Mouse (Mus musculus): ENCODE results near the gene Tex2. TPM values are rescaled to one million over a fixed set of nuclear protein-coding genes. Genes with fewer than 3 reads are reported as not detected.

The Tex2 gene
- polyA plus RNA-seq, 1 experiment from 2014 or later = 29.5 TPM

GRCm38 (mm10) chr11:106574456-106574855 lies 38.8 kb downstream of the Tex2 start:
- 78% methylated on average over 9 of the region's 9 CpGs for WGBS
- no peak overlapping the region for H3K4me2 ChIP-seq (ENCODE audit: low read length)
- H3K4me1 ChIP-seq (ENCODE audit: control insufficient read depth, insufficient read depth, low read depth, low read length) = peaks cover 20% of the 10 kb centered on the region
- no peaks in the 10 kb centered on the region for H3K9me3 ChIP-seq (ENCODE audit: control insufficient read depth, low read length)
- H3K4me3 ChIP-seq (ENCODE audit: low read length) = no peak overlapping the region
- H3K27me3 ChIP-seq (replicated peaks; ENCODE audit: control insufficient read depth, insufficient read depth, low read length) = no peaks in the 10 kb centered on the region
- ATAC-seq = no peak
- H3K27ac ChIP-seq (ENCODE audit: low read depth, low read length) = no peak overlapping the region
- H3K9ac ChIP-seq (ENCODE audit: low read depth, low read length) = no peak overlapping the region
- no peaks in the 10 kb centered on the region for H3K36me3 ChIP-seq (ENCODE audit: control insufficient read depth, insufficient read depth, low read length)

DNA sequence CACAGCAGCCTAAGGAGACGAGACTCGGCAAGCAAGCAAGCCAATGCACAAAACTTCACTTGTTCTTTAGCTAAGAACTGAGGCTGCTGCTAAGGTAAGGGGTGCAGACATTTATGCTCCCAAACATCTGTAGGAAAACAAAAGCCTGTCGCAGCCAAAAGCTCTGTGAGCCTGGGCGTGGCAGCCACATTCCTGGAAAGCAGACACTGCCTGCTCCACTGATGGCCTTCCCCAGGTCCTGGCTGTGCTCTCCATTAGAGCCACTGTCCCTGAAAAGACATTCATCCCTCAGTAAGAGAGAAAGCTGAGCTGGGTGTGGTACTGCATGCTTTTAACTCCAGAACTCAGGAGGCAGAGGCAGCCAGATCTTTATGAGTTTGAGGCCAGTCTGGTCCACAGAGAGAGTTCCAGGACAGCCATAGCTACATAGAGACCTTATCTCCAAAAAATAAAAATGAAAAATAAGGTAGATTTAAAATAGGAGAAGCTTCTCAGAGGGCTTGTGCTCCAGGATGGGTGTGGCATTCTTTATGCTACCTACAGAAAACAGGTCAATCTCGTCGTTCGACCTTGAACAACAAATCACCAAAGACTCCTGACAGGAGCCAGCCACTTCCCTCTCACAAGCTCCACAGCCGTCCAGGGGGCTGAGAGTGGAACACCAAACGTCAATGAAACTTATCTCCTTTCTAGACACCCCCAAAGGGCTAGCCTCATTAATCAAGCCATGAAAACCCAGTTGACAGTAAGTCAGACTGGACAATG lies 39.6 kb downstream of the Tex2 start:
- H3K27ac ChIP-seq (ENCODE audit: low read depth, low read length) = no peak overlapping the region
- no peak for ATAC-seq

DNA sequence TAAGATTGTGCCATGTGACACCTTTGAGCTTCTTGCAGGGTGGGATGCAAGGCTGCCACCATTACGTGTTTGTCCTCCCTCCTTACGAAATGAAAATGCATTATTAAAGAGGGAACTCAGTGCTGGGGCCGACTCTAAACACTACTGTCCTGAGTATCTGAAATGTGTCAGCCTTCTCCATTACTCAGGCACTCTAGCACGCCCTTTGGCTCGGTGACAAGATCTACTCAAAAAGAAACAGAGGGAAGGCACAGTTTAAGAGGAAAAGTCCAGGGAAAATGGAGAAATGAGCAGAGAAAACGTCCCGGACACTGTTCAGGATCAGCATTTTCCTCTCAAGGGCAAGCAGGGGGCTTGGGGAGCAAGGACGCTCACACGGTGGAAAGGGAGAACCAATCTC lies 40.3 kb downstream of the Tex2 start:
- Histone ChIP-seq H3K27me3 (replicated peaks; ENCODE audit: control insufficient read depth, insufficient read depth, low read length) (no peaks in the 10 kb centered on the region), H3K9ac (ENCODE audit: low read depth, low read length) (no peak overlapping the region), H3K36me3 (ENCODE audit: control insufficient read depth, insufficient read depth, low read length) (no peaks in the 10 kb centered on the region), H3K9me3 (ENCODE audit: control insufficient read depth, low read length) (no peaks in the 10 kb centered on the region), H3K27ac (ENCODE audit: low read depth, low read length) (no peak overlapping the region), H3K4me3 (ENCODE audit: low read length) (no peak overlapping the region), H3K4me1 (ENCODE audit: control insufficient read depth, insufficient read depth, low read depth, low read length) (peaks cover 28% of the 10 kb centered on the region), H3K4me2 (ENCODE audit: low read length) (no peak overlapping the region)
- no peak for ATAC-seq
- WGBS = 68% methylated on average over 9 of the region's 9 CpGs

More for the DNA sequence above, 39.6 kb downstream of the Tex2 start:
- Histone ChIP-seq H3K9me3 (ENCODE audit: control insufficient read depth, low read length) (no peaks in the 10 kb centered on the region), H3K36me3 (ENCODE audit: control insufficient read depth, insufficient read depth, low read length) (no peaks in the 10 kb centered on the region), H3K4me1 (ENCODE audit: control insufficient read depth, insufficient read depth, low read depth, low read length) (peaks cover 25% of the 10 kb centered on the region), H3K4me3 (ENCODE audit: low read length) (no peak overlapping the region), H3K27me3 (replicated peaks; ENCODE audit: control insufficient read depth, insufficient read depth, low read length) (no peaks in the 10 kb centered on the region), H3K9ac (ENCODE audit: low read depth, low read length) (no peak overlapping the region), H3K4me2 (ENCODE audit: low read length) (no peak overlapping the region)
- WGBS = 66% methylated on average over 9 of the region's 9 CpGs

DNA sequence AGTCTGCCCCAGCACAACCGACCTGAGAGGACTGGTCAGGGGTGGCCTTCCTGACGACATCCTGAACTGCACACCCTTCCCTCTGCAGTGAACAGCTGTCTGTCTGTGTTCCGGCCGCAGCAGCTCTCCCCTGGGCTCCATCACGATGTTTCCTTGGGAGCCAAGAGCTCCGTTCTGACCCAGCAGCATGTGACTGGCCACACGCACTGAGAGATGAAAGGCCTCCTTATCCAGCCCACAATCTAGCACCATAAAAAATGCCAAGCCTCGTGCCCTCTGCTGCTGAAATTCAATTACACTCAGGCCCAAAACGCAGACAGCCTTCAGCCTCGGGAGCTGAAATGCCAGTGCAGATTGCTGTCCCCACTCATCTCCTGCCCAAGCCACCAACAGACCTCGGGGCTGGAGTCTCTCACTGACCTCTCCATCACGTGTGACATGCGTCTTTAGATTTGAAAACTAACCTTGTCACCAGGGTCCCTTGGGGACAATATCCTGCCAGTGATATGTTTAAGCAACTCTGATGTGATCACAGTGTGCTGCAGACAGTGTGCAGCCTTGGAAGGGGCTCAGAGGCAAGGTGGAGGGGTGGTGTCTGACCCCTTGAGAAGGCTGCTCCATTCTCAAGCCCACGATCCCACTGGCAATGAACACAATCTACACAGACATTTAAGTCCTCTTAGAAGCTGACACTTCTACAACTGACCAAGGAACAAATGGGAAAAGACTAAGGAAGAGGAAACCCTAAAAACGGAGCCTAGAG lies 41.0 kb downstream of the Tex2 start:
- Histone ChIP-seq H3K27me3 (replicated peaks; ENCODE audit: control insufficient read depth, insufficient read depth, low read length) (no peaks in the 10 kb centered on the region), H3K36me3 (ENCODE audit: control insufficient read depth, insufficient read depth, low read length) (peaks cover 2% of the 10 kb centered on the region; the same call in 1 of the 2 replicates), H3K4me3 (ENCODE audit: low read length) (no peak overlapping the region), H3K9me3 (ENCODE audit: control insufficient read depth, low read length) (no peaks in the 10 kb centered on the region), H3K9ac (ENCODE audit: low read depth, low read length) (no peak overlapping the region), H3K27ac (ENCODE audit: low read depth, low read length) (peak overlapping the region; percentile 20; the same call in 1 of the 2 replicates), H3K4me1 (ENCODE audit: control insufficient read depth, insufficient read depth, low read depth, low read length) (peaks cover 28% of the 10 kb centered on the region), H3K4me2 (ENCODE audit: low read length) (no peak overlapping the region)
- 41% methylated on average over 15 of the region's 15 CpGs for WGBS
- peak; percentile 61 for ATAC-seq

- 73% methylated on average over 11 of the region's 11 CpGs for WGBS
- Histone ChIP-seq H3K36me3 (ENCODE audit: control insufficient read depth, insufficient read depth, low read length) (peaks cover 8% of the 10 kb centered on the region), H3K4me2 (ENCODE audit: low read length) (no peak overlapping the region), H3K9ac (ENCODE audit: low read depth, low read length) (no peak overlapping the region), H3K27me3 (replicated peaks; ENCODE audit: control insufficient read depth, insufficient read depth, low read length) (no peaks in the 10 kb centered on the region), H3K4me3 (ENCODE audit: low read length) (no peak overlapping the region), H3K27ac (ENCODE audit: low read depth, low read length) (no peak overlapping the region), H3K4me1 (ENCODE audit: control insufficient read depth, insufficient read depth, low read depth, low read length) (peaks cover 28% of the 10 kb centered on the region), H3K9me3 (ENCODE audit: control insufficient read depth, low read length) (no peaks in the 10 kb centered on the region)
- ATAC-seq = no peak
Observed at GRCm38 (mm10) chr11:106571026-106571983, 41.9 kb downstream of the Tex2 start.

- ATAC-seq = no peak
- H3K9me3 ChIP-seq (ENCODE audit: control insufficient read depth, low read length) = no peaks in the 10 kb centered on the region
- H3K36me3 ChIP-seq (ENCODE audit: control insufficient read depth, insufficient read depth, low read length) = peaks cover 12% of the 10 kb centered on the region
- H3K4me3 ChIP-seq (ENCODE audit: low read length) = no peak overlapping the region
- H3K27me3 ChIP-seq (replicated peaks; ENCODE audit: control insufficient read depth, insufficient read depth, low read length) = no peaks in the 10 kb centered on the region
- WGBS = 66% methylated on average over 14 of the region's 14 CpGs
- H3K4me1 ChIP-seq (ENCODE audit: control insufficient read depth, insufficient read depth, low read depth, low read length) = peaks cover 28% of the 10 kb centered on the region
- H3K27ac ChIP-seq (ENCODE audit: low read depth, low read length) = no peak overlapping the region
- H3K9ac ChIP-seq (ENCODE audit: low read depth, low read length) = no peak overlapping the region
- H3K4me2 ChIP-seq (ENCODE audit: low read length) = no peak overlapping the region
Observed at GRCm38 (mm10) chr11:106568329-106568960, 44.8 kb downstream of the Tex2 start.

DNA sequence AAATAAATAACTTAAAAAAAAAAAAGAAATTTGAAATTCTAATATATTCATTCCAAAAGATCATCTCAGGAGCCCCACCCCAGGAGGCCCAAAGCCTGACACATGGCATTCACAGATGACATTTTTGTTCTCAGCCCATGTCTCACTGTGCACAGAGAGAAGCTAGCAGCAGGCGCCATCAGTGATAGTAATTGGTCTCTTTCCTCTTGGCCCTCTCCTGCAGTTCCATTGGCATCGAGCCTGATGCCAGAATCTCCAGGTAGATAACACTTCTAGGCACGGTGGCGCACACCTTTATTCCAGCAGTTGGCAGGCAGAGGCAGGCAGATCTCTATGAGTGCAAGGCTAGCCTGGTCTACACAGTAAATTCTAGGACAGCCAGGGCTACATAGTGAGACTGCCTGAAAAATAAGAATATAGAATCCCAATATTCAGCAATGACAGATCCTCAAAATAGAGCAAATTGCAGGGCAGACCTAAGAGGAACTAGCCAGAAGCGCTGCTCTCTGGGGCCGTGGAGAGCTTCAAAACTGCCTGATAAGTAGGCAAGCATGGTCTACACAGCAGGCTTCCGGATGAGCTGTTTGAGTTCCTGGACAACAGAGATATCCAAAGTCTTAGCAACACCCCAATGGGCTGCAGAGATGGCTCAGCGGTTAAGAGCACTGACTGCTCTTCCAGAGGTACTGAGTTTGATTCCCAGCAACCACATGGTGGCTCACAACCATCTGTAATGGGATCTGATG lies 47.0 kb downstream of the Tex2 start:
- Histone ChIP-seq H3K36me3 (ENCODE audit: control insufficient read depth, insufficient read depth, low read length) (peaks cover 12% of the 10 kb centered on the region), H3K9me3 (ENCODE audit: control insufficient read depth, low read length) (no peaks in the 10 kb centered on the region), H3K27me3 (replicated peaks; ENCODE audit: control insufficient read depth, insufficient read depth, low read length) (no peaks in the 10 kb centered on the region), H3K27ac (ENCODE audit: low read depth, low read length) (no peak overlapping the region), H3K4me2 (ENCODE audit: low read length) (no peak overlapping the region), H3K4me1 (ENCODE audit: control insufficient read depth, insufficient read depth, low read depth, low read length) (peaks cover 11% of the 10 kb centered on the region), H3K9ac (ENCODE audit: low read depth, low read length) (no peak overlapping the region), H3K4me3 (ENCODE audit: low read length) (no peak overlapping the region)
- 97% methylated on average over 8 of the region's 8 CpGs for WGBS
- no peak for ATAC-seq

DNA sequence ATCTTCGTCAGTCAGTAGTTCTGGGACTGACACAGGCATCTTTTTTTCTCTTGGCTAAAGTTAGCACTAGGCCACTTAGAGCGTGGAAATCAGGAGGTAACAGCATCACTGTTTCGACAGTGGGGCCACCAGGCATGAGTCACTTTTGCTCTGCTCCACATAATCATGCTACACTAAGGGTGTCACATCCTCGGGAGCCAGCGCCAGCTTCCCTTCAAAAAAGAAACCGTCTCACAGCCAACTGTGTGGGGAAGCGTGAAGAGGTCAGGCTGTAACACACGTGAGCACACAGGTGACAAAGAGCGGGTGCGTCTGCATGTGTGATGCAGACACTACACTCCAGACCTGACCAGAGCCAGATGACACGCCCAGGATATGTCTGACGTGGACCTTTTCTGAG lies 49.0 kb downstream of the Tex2 start:
- ATAC-seq = no peak

More for the DNA sequence above, 49.0 kb downstream of the Tex2 start:
- H3K4me2 ChIP-seq (ENCODE audit: low read length) = no peak overlapping the region
- H3K9ac ChIP-seq (ENCODE audit: low read depth, low read length) = no peak overlapping the region
- 80% methylated on average over 12 of the region's 12 CpGs for WGBS
- no peak overlapping the region for H3K27ac ChIP-seq (ENCODE audit: low read depth, low read length)
- peaks cover 12% of the 10 kb centered on the region for H3K36me3 ChIP-seq (ENCODE audit: control insufficient read depth, insufficient read depth, low read length)
- no peaks in the 10 kb centered on the region for H3K27me3 ChIP-seq (replicated peaks; ENCODE audit: control insufficient read depth, insufficient read depth, low read length)
- H3K9me3 ChIP-seq (ENCODE audit: control insufficient read depth, low read length) = no peaks in the 10 kb centered on the region
- H3K4me3 ChIP-seq (ENCODE audit: low read length) = no peak overlapping the region
- H3K4me1 ChIP-seq (ENCODE audit: control insufficient read depth, insufficient read depth, low read depth, low read length) = peaks cover 8% of the 10 kb centered on the region; the same call in 1 of the 2 replicates
